Mouse (Mus musculus): ENCODE data around the gene Phf6. TPM values are rescaled to one million over a fixed set of nuclear protein-coding genes. Genes with fewer than 3 reads are reported as not detected.

The Phf6 gene
- polyA plus RNA-seq, 1 experiment from 2014 or later = 50.2 TPM

- ATAC-seq (ENCODE audit: low FRiP score) = no peak
- Histone ChIP-seq H3K27me3 (replicated peaks) (no peaks in the 10 kb centered on the region), H3K4me3 (replicated peaks) (no peak overlapping the region), H3K9me3 (replicated peaks) (no peaks in the 10 kb centered on the region), H3K9ac (replicated peaks) (no peak overlapping the region), H3K27ac (replicated peaks) (no peak overlapping the region), H3K4me2 (no peak overlapping the region), H3K4me1 (no peaks in the 10 kb centered on the region), H3K36me3 (no peaks in the 10 kb centered on the region)
- WGBS = 73% methylated on average over 1 of the region's 1 CpGs
Measured at GRCm38 (mm10) chrX:52932161-52932560, 20.1 kb downstream of the Phf6 start.

- Histone ChIP-seq H3K4me1 (no peaks in the 10 kb centered on the region), H3K9ac (replicated peaks) (no peak overlapping the region), H3K4me2 (no peak overlapping the region), H3K27ac (replicated peaks) (no peak overlapping the region), H3K27me3 (replicated peaks) (no peaks in the 10 kb centered on the region), H3K4me3 (replicated peaks) (no peak overlapping the region), H3K9me3 (replicated peaks) (no peaks in the 10 kb centered on the region), H3K36me3 (no peaks in the 10 kb centered on the region)
- 59% methylated on average over 2 of the region's 2 CpGs for WGBS
- no peak; the same call in 1 of the 2 replicates for ATAC-seq (ENCODE audit: low FRiP score)
Measured at GRCm38 (mm10) chrX:52934496-52934895, 22.4 kb downstream of the Phf6 start.

DNA sequence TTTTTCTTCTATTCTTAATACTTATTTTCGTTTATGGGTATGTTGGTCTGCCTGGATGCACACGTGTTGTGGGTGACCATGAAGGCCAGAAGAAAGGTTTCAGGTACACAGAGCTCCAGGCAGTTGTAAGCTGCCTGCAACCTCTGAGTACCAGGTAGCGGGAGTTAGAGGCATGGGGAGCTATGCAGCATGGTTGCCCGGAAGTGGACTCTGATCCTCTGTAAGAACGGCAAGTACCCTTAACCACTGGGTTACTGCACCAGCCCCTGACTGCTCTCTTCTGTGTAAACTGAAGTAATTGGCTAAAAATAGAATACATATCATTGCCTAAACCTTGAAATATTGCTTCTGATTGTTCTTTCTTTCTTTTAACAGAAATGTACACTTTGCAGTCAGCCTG lies 33.4 kb downstream of the Phf6 start:
- H3K27me3 ChIP-seq (replicated peaks) = no peaks in the 10 kb centered on the region
- H3K9me3 ChIP-seq (replicated peaks) = no peaks in the 10 kb centered on the region
- H3K36me3 ChIP-seq = peaks cover 22% of the 10 kb centered on the region
- H3K4me1 ChIP-seq = no peaks in the 10 kb centered on the region
- H3K4me3 ChIP-seq (replicated peaks) = no peak overlapping the region
- no peak overlapping the region for H3K4me2 ChIP-seq
- no peak for ATAC-seq (ENCODE audit: low FRiP score)
- H3K9ac ChIP-seq (replicated peaks) = no peak overlapping the region
- WGBS = 93% methylated on average over 5 of the region's 5 CpGs
- H3K27ac ChIP-seq (replicated peaks) = no peak overlapping the region

GRCm38 (mm10) chrX:52949713-52950112 lies 37.6 kb downstream of the Phf6 start:
- peaks cover 24% of the 10 kb centered on the region for H3K36me3 ChIP-seq
- H3K9me3 ChIP-seq (replicated peaks) = no peaks in the 10 kb centered on the region
- H3K4me1 ChIP-seq = no peaks in the 10 kb centered on the region
- no peak overlapping the region for H3K9ac ChIP-seq (replicated peaks)
- H3K4me2 ChIP-seq = no peak overlapping the region
- ATAC-seq (ENCODE audit: low FRiP score) = no peak
- 67% methylated on average over 2 of the region's 2 CpGs for WGBS
- no peak overlapping the region for H3K27ac ChIP-seq (replicated peaks)
- no peak overlapping the region for H3K4me3 ChIP-seq (replicated peaks)
- no peaks in the 10 kb centered on the region for H3K27me3 ChIP-seq (replicated peaks)

DNA sequence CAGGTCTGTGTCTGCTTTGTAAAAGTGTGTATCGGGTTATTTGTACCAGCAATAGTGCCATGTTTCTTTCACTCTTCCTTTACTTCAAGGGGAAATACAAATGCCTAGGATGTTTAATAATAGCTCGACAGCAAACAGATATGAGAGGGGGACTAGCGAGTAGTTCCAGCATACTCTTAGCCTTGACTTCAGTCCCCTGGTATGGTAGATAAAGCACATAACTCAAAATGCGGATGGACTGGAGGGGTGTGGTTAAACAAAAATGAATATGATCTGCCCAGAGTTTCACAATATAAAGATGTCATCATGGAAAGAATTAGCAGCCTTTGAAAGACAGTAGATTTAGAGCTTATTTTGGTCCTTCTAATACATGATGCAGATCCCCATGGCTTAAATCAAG lies 44.9 kb downstream of the Phf6 start:
- ATAC-seq (ENCODE audit: low FRiP score) = no peak
- no peaks in the 10 kb centered on the region for H3K9me3 ChIP-seq (replicated peaks)

GRCm38 (mm10) chrX:52961559-52962110 lies 49.6 kb downstream of the Phf6 start:
- 65% methylated on average over 5 of the region's 5 CpGs for WGBS
- no peak for ATAC-seq (ENCODE audit: low FRiP score)
- H3K9ac ChIP-seq (replicated peaks) = no peak overlapping the region

More for the DNA sequence above, 44.9 kb downstream of the Phf6 start:
- Histone ChIP-seq H3K27ac (replicated peaks) (no peak overlapping the region), H3K27me3 (replicated peaks) (no peaks in the 10 kb centered on the region), H3K9ac (replicated peaks) (no peak overlapping the region), H3K4me3 (replicated peaks) (no peak overlapping the region), H3K36me3 (peaks cover 5% of the 10 kb centered on the region; the same call in 1 of the 2 replicates), H3K4me1 (no peaks in the 10 kb centered on the region), H3K4me2 (no peak overlapping the region)
- WGBS = 90% methylated on average over 4 of the region's 4 CpGs

GRCm38 (mm10) chrX:52965149-52965548 lies 53.1 kb downstream of the Phf6 start:
- no peak overlapping the region for H3K4me2 ChIP-seq
- no peak overlapping the region for H3K27ac ChIP-seq (replicated peaks)
- 83% methylated on average over 2 of the region's 2 CpGs for WGBS
- H3K9me3 ChIP-seq (replicated peaks) = no peaks in the 10 kb centered on the region
- no peak overlapping the region for H3K4me3 ChIP-seq (replicated peaks)
- H3K9ac ChIP-seq (replicated peaks) = no peak overlapping the region
- no peaks in the 10 kb centered on the region for H3K27me3 ChIP-seq (replicated peaks)
- H3K4me1 ChIP-seq = no peaks in the 10 kb centered on the region
- H3K36me3 ChIP-seq = no peaks in the 10 kb centered on the region
- ATAC-seq (ENCODE audit: low FRiP score) = no peak

More at GRCm38 (mm10) chrX:52961559-52962110, 49.6 kb downstream of the Phf6 start:
- H3K27me3 ChIP-seq (replicated peaks) = no peaks in the 10 kb centered on the region
- H3K9me3 ChIP-seq (replicated peaks) = no peaks in the 10 kb centered on the region
- no peak overlapping the region for H3K27ac ChIP-seq (replicated peaks)
- H3K4me2 ChIP-seq = no peak overlapping the region
- no peak overlapping the region for H3K4me3 ChIP-seq (replicated peaks)
- H3K36me3 ChIP-seq = no peaks in the 10 kb centered on the region
- no peaks in the 10 kb centered on the region for H3K4me1 ChIP-seq

GRCm38 (mm10) chrX:52971211-52972006 lies 59.3 kb downstream of the Phf6 start:
- no peaks in the 10 kb centered on the region for H3K9me3 ChIP-seq (replicated peaks)
- H3K4me1 ChIP-seq = no peaks in the 10 kb centered on the region
- H3K9ac ChIP-seq (replicated peaks) = no peak overlapping the region
- no peaks in the 10 kb centered on the region for H3K27me3 ChIP-seq (replicated peaks)
- no peak overlapping the region for H3K4me2 ChIP-seq
- WGBS = 66% methylated on average over 3 of the region's 3 CpGs
- ATAC-seq (ENCODE audit: low FRiP score) = no peak
- H3K4me3 ChIP-seq (replicated peaks) = no peak overlapping the region
- no peaks in the 10 kb centered on the region for H3K36me3 ChIP-seq
- H3K27ac ChIP-seq (replicated peaks) = no peak overlapping the region

- no peak for ATAC-seq (ENCODE audit: low FRiP score)
Measured at GRCm38 (mm10) chrX:52972129-52972528, 60.1 kb downstream of the Phf6 start.

GRCm38 (mm10) chrX:52972680-52973079 lies 60.6 kb downstream of the Phf6 start:
- no peak overlapping the region for H3K4me2 ChIP-seq
- no peak for ATAC-seq (ENCODE audit: low FRiP score)
- 94% methylated on average over 1 of the region's 1 CpGs for WGBS

More at GRCm38 (mm10) chrX:52972129-52972528, 60.1 kb downstream of the Phf6 start:
- H3K27ac ChIP-seq (replicated peaks) = no peak overlapping the region
- no peaks in the 10 kb centered on the region for H3K4me1 ChIP-seq
- no peak overlapping the region for H3K9ac ChIP-seq (replicated peaks)
- H3K4me3 ChIP-seq (replicated peaks) = no peak overlapping the region
- WGBS = 50% methylated on average over 1 of the region's 1 CpGs
- H3K36me3 ChIP-seq = no peaks in the 10 kb centered on the region
- no peaks in the 10 kb centered on the region for H3K9me3 ChIP-seq (replicated peaks)
- no peaks in the 10 kb centered on the region for H3K27me3 ChIP-seq (replicated peaks)
- no peak overlapping the region for H3K4me2 ChIP-seq

DNA sequence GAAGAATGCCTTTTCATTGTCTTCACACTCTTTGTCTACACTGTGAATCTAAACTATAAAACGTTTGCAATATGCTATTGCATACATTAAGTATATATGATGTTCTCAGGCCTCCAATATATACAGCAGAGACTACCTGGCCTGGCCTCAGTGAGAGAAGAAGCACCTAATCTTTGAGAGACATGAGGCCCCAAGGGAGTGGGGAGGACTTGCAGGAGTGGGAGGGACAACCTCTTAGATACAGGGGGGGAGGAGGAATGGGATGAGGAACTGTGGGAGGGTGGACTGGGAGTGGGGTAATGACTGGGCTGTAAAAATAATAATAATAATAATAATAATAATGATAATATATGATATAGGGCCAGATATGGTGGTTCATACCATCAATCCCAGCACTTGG lies 66.5 kb downstream of the Phf6 start:
- no peak for ATAC-seq (ENCODE audit: low FRiP score)
- 50% methylated on average over 1 of the region's 1 CpGs for WGBS
- Histone ChIP-seq H3K27me3 (replicated peaks) (no peaks in the 10 kb centered on the region), H3K27ac (replicated peaks) (no peak overlapping the region), H3K9ac (replicated peaks) (no peak overlapping the region), H3K4me3 (replicated peaks) (no peak overlapping the region), H3K4me2 (no peak overlapping the region), H3K36me3 (no peaks in the 10 kb centered on the region), H3K9me3 (replicated peaks) (no peaks in the 10 kb centered on the region), H3K4me1 (no peaks in the 10 kb centered on the region)

More at GRCm38 (mm10) chrX:52972680-52973079, 60.6 kb downstream of the Phf6 start:
- no peak overlapping the region for H3K27ac ChIP-seq (replicated peaks)
- H3K27me3 ChIP-seq (replicated peaks) = no peaks in the 10 kb centered on the region
- H3K9me3 ChIP-seq (replicated peaks) = no peaks in the 10 kb centered on the region
- no peak overlapping the region for H3K4me3 ChIP-seq (replicated peaks)
- no peaks in the 10 kb centered on the region for H3K36me3 ChIP-seq
- no peaks in the 10 kb centered on the region for H3K4me1 ChIP-seq
- no peak overlapping the region for H3K9ac ChIP-seq (replicated peaks)

DNA sequence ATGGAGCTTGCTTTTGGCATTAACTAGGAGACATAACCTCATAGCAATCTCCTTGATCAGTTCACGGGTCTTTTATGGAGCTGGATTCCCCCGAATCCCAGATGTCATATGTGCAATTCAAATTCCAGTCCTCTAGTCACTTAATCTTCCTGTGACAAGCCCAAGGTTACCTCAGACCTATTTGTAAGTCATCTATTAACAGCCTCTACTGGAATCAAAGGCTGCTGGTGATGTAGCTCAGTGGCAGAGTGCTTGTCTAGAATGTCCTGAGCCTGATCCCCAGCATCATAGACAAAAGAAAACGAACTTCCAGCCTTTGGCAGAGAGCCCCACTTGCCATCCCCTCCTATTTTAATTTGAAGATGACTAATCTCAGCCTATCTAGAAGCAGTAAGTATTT lies 69.3 kb downstream of the Phf6 start:
- H3K9ac ChIP-seq (replicated peaks) = no peak overlapping the region
- WGBS = 68% methylated on average over 3 of the region's 3 CpGs
- H3K36me3 ChIP-seq = no peaks in the 10 kb centered on the region
- no peaks in the 10 kb centered on the region for H3K9me3 ChIP-seq (replicated peaks)
- no peaks in the 10 kb centered on the region for H3K4me1 ChIP-seq
- H3K4me3 ChIP-seq (replicated peaks) = no peak overlapping the region
- H3K4me2 ChIP-seq = no peak overlapping the region
- no peaks in the 10 kb centered on the region for H3K27me3 ChIP-seq (replicated peaks)
- ATAC-seq (ENCODE audit: low FRiP score) = no peak
- no peak overlapping the region for H3K27ac ChIP-seq (replicated peaks)
